Mouse (Mus musculus): ENCODE results near the gene Lbhd2.

GRCm38 (mm10) chr12:111443921-111444831, 37.6 kb downstream of the Lbhd2 start:
- TF ChIP-seq POLR2A (IDR thresholded peaks at IDR 0.05; ENCODE audit: control insufficient read depth, low read depth, low read length) (no peak), CTCF (IDR thresholded peaks at IDR 0.05; ENCODE audit: control insufficient read depth, insufficient read depth, insufficient replicate concordance, low read depth, low read length) (no peak)
